Mouse (Mus musculus): ENCODE measurements around the gene Rab44.

GRCm38 (mm10) chr17:29090776-29091175 is 23.2 kb upstream of the Rab44 start, which contains the start of gene Cdkn1a:
- no peak for TF ChIP-seq CTCF (IDR thresholded peaks at IDR 0.05)
- TF ChIP-seq EP300 (IDR thresholded peaks at IDR 0.05; ENCODE audit: insufficient read depth, low read depth, low read length), result no peak
